ENCODE assay signal across 21 mouse cellular contexts in the genomic region with DNA sequence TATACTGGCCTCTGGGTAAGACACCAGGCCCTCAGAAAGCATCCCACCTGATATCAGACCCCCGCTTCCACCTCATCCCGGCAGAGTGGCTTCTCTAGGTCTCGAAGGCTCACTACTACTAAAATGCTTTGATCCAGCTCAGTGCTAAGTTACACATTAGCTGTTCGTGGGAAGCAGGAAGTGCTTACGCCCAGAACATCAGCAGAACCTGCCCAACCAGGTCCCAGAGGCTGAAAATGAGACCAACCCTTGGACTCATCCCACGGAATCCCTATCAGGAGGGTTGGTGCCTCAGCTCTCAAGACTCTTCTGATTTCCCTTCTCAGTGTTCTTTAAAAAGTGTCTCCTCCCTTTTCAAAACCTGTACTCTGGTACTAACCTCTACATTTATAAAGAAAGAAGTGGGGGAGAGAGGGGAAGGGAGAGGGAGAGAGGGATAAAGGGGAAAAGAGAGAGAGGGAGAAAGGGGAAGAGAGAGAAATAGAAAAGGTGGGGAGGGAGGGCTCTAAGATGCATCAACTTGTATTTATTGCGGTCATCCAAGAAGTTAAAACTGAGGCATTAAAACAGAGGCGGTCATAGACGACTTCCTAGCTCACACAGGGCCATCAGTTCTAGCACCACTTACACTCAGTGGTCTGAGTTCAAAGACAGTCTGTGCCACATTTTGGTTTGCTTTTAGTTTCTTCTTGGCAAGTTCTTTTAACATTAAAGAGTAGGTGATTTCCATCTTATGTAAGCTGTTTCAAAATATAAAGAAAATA. TPM values are rescaled to one million over a fixed set of nuclear protein-coding genes. Genes with fewer than 3 reads are reported as not detected.
A peak's percentile ranks its signal among the peaks of the same experiment; 100 is the strongest.
DNase-seq lines count a peak whose midpoint lies in the region; ATAC-seq and TF ChIP-seq lines count a peak whose summit lies in the region.
"Had no signal": no experiment of that assay in that cellular context is flagged by ENCODE, and none has a peak within 500 bp of the region (broad histone marks: within the 10 kb centered on the region; RNA-seq: fewer than 3 reads in every experiment).

No protein-coding gene starts in this region.

- no peaks in the 10 kb centered on the region for H3K9me3 ChIP-seq in intestine, embryonic 15.5 days
- no peaks in the 10 kb centered on the region for H3K9me3 ChIP-seq in kidney, embryonic 16.5 days (ENCODE audit: low read length)
- no peaks in the 10 kb centered on the region for H3K9me3 ChIP-seq in hindbrain, postnatal 0 days (ENCODE audit: low read length)
- H3K9me3 ChIP-seq: heart, embryonic 15.5 days; midbrain, embryonic 13.5 days; neural tube, embryonic 15.5 days had no signal

- no peaks in the 10 kb centered on the region for H3K27me3 ChIP-seq in heart, adult 2 months (ENCODE audit: control insufficient read depth, insufficient read depth, low read length)
- H3K27me3 ChIP-seq in intestine, embryonic 15.5 days (replicated peaks): no peaks in the 10 kb centered on the region
- no peaks in the 10 kb centered on the region for H3K27me3 ChIP-seq in kidney, embryonic 16.5 days (ENCODE audit: insufficient read depth, low read length)
- H3K27me3 ChIP-seq in small intestine, adult 2 months (ENCODE audit: control insufficient read depth, insufficient read depth, low read length): no peaks in the 10 kb centered on the region
- H3K27me3 ChIP-seq in hindbrain, postnatal 0 days (ENCODE audit: insufficient read depth, low read length): no peaks in the 10 kb centered on the region
- H3K27me3 ChIP-seq: heart, embryonic 15.5 days; midbrain, embryonic 13.5 days; neural tube, embryonic 15.5 days had no signal

- peak; percentile 97 for ATAC-seq in intestine, embryonic 15.5 days
- ATAC-seq in kidney, embryonic 16.5 days (ENCODE audit: low FRiP score, low TSS enrichment): peak; percentile 64; the same call in 1 of the 2 replicates
- ATAC-seq in hindbrain, postnatal 0 days: no peak
- ATAC-seq: CD4-positive, CD25-positive, alpha-beta regulatory T cell, adult 4 months; inflammation-experienced regulatory T-cells, adult 6 months; midbrain, embryonic 13.5 days had no signal

- H3K4me1 ChIP-seq in heart, adult 2 months (ENCODE audit: control insufficient read depth, insufficient read depth, low read length): no peaks in the 10 kb centered on the region
- no peaks in the 10 kb centered on the region for H3K4me1 ChIP-seq in intestine, embryonic 15.5 days (replicated peaks)
- H3K4me1 ChIP-seq in kidney, embryonic 16.5 days (ENCODE audit: insufficient read depth, low read length): no peaks in the 10 kb centered on the region
- peaks cover 9% of the 10 kb centered on the region; the same call in 1 of the 2 replicates for H3K4me1 ChIP-seq in small intestine, adult 2 months (ENCODE audit: control insufficient read depth, insufficient read depth, insufficient read length, low read length)
- H3K4me1 ChIP-seq in hindbrain, postnatal 0 days (ENCODE audit: insufficient read depth, low read length): no peaks in the 10 kb centered on the region
- H3K4me1 ChIP-seq: heart, embryonic 15.5 days had no signal

- H3K79me2 ChIP-seq in heart, adult 2 months (replicated peaks; ENCODE audit: control insufficient read depth, insufficient read depth, low read length): no peaks in the 10 kb centered on the region

- no peaks in the 10 kb centered on the region for H3K36me3 ChIP-seq in heart, adult 2 months (ENCODE audit: control insufficient read depth, insufficient read depth, low read length)
- H3K36me3 ChIP-seq in intestine, embryonic 15.5 days: no peaks in the 10 kb centered on the region
- H3K36me3 ChIP-seq in kidney, embryonic 16.5 days (ENCODE audit: insufficient read depth, low read length): no peaks in the 10 kb centered on the region
- H3K36me3 ChIP-seq in small intestine, adult 2 months (ENCODE audit: control insufficient read depth, insufficient read depth, low read length): 0 out of 2 replicates have a peak, but pooled peaks cover 2% of the 10 kb centered on the region
- H3K36me3 ChIP-seq in hindbrain, postnatal 0 days (ENCODE audit: insufficient read depth, low read length): no peaks in the 10 kb centered on the region
- H3K36me3 ChIP-seq: heart, embryonic 15.5 days; midbrain, embryonic 13.5 days; neural tube, embryonic 15.5 days had no signal

- no peak for TF ChIP-seq EP300 in heart, adult 2 months (IDR thresholded peaks at IDR 0.05; ENCODE audit: insufficient read depth, low read depth, low read length)

- no peak for TF ChIP-seq CTCF in heart, adult 2 months (IDR thresholded peaks at IDR 0.05)
- TF ChIP-seq CTCF in small intestine, adult 2 months (IDR thresholded peaks at IDR 0.05; ENCODE audit: extremely low read depth, insufficient read length, insufficient replicate concordance, low read depth, low read length): no peak
- TF ChIP-seq CTCF in hindbrain, postnatal 0 days (IDR thresholded peaks at IDR 0.05; ENCODE audit: low read depth): no peak

- TF ChIP-seq POLR2A in heart, adult 2 months (IDR thresholded peaks at IDR 0.05; ENCODE audit: insufficient read depth, low read depth, low read length): no peak
- no peak for TF ChIP-seq POLR2A in small intestine, adult 2 months (IDR thresholded peaks at IDR 0.05; ENCODE audit: low read depth, low read length)

- no peak overlapping the region for H3K4me3 ChIP-seq in heart, adult 2 months
- H3K4me3 ChIP-seq in intestine, embryonic 15.5 days (replicated peaks): no peak overlapping the region
- H3K4me3 ChIP-seq in kidney, embryonic 16.5 days (ENCODE audit: low read length): no peak overlapping the region
- no peak overlapping the region for H3K4me3 ChIP-seq in small intestine, adult 2 months (ENCODE audit: low read depth, low read length)
- H3K4me3 ChIP-seq in hindbrain, postnatal 0 days (ENCODE audit: low read length): no peak overlapping the region
- H3K4me3 ChIP-seq: heart, embryonic 15.5 days; midbrain, embryonic 13.5 days; myocyte; neural tube, embryonic 15.5 days had no signal

- H3K27ac ChIP-seq in heart, adult 2 months: no peak overlapping the region
- H3K27ac ChIP-seq in intestine, embryonic 15.5 days: 0 out of 2 replicates have a peak overlapping the region, but pooled peaks have one; percentile 36
- H3K27ac ChIP-seq in kidney, embryonic 16.5 days (ENCODE audit: low read length): no peak overlapping the region
- peak overlapping the region; percentile 54 for H3K27ac ChIP-seq in small intestine, adult 2 months (ENCODE audit: insufficient read depth, low read depth, low read length)
- no peak overlapping the region for H3K27ac ChIP-seq in hindbrain, postnatal 0 days
- H3K27ac ChIP-seq: heart, embryonic 15.5 days; midbrain, embryonic 13.5 days; neural tube, embryonic 15.5 days had no signal

- H3K4me2 ChIP-seq in intestine, embryonic 15.5 days (replicated peaks): peak overlapping the region; percentile 28; the same call in 1 of the 2 replicates
- no peak overlapping the region for H3K4me2 ChIP-seq in kidney, embryonic 16.5 days (replicated peaks; ENCODE audit: low read depth, low read length)
- H3K4me2 ChIP-seq in hindbrain, postnatal 0 days (ENCODE audit: low read depth, low read length): no peak overlapping the region
- H3K4me2 ChIP-seq: heart, embryonic 15.5 days; lung, embryonic 14.5 days; midbrain, embryonic 13.5 days; neural tube, embryonic 15.5 days had no signal

- WGBS in heart, adult 2 months: 82% methylated on average over 9 of the region's 9 CpGs
- 58% methylated on average over 9 of the region's 9 CpGs for WGBS in intestine, embryonic 15.5 days
- WGBS in kidney, embryonic 16.5 days: 56% methylated on average over 9 of the region's 9 CpGs
- WGBS in small intestine, adult 2 months: 28% methylated on average over 9 of the region's 9 CpGs
- 90% methylated on average over 9 of the region's 9 CpGs for WGBS in hindbrain, postnatal 0 days

- H3K9ac ChIP-seq in heart, adult 2 months (ENCODE audit: low read depth, low read length): no peak overlapping the region
- H3K9ac ChIP-seq in intestine, embryonic 15.5 days: no peak overlapping the region
- no peak overlapping the region for H3K9ac ChIP-seq in kidney, embryonic 16.5 days (replicated peaks; ENCODE audit: low read length)
- H3K9ac ChIP-seq in hindbrain, postnatal 0 days (replicated peaks; ENCODE audit: low read length): no peak overlapping the region
- H3K9ac ChIP-seq: heart, embryonic 15.5 days; lung, embryonic 14.5 days; midbrain, embryonic 13.5 days; neural tube, embryonic 15.5 days had no signal

- intact Hi-C loops in heart, adult 2 months (cut with DNase I): no loop called here

- peak; percentile 85 for DNase-seq in heart, adult 11 months
- no peak for DNase-seq in heart, adult 2 months
- no peak for DNase-seq in hindbrain, postnatal 0 days (ENCODE audit: low spot score)
- no peak for DNase-seq in frontal cortex, postnatal 14 days (ENCODE audit: low spot score in 2 of 2)
- DNase-seq in layer of hippocampus, adult 8-10 months (ENCODE audit: low spot score in 2 of 2): no peak
- DNase-seq: adrenal gland, adult 2 months; cerebellum, adult 9-11 months; layer of hippocampus, postnatal 36 days; liver; lung, embryonic 14.5 days; spleen, adult 18-20 months; thymus, postnatal 25 days had no signal

RNA-seq across cellular contexts. Expression of gene Abhd12, which starts 45.6 kb away (rescaled TPM):
- total RNA-seq in heart, adult 2 months (2021): 10 to 100 TPM; 47.7 to 51.2 TPM
- polyA plus RNA-seq in heart, adult 2 months (2012; rRNA removed): 37.6 and 53.7 TPM in 2 replicates
- polyA plus RNA-seq in intestine, embryonic 15.5 days (2015; fragmentation: Nextera tagmentation; extraction: Ambion mirVana): 52.5 and 53.3 TPM in 2 replicates
- 71.0 and 74.1 TPM in 2 replicates for polyA plus RNA-seq in kidney, embryonic 16.5 days (2015; fragmentation: Nextera tagmentation; extraction: Ambion mirVana)
- 61.1 and 85.9 TPM in 2 replicates for polyA plus RNA-seq in small intestine, adult 2 months (2012; rRNA removed)
- total RNA-seq in hindbrain, postnatal 0 days (2014; rRNA removed): 158 and 167 TPM in 2 replicates
- 161 and 164 TPM in 2 replicates for polyA plus RNA-seq in hindbrain, postnatal 0 days (2015; fragmentation: Nextera tagmentation; extraction: Ambion mirVana)
- 100 to 1,000 TPM; 331 to 348 (median 335) TPM for total RNA-seq in layer of hippocampus, adult 8-10 months (2022)

RNA-seq across cellular contexts. Expression of gene Gins1, which starts 46.3 kb away (rescaled TPM):
- 1 to 10 TPM; 3.3 to 5.5 TPM for total RNA-seq in heart, adult 2 months (2021)
- 1.8 and 2.1 TPM in 2 replicates for polyA plus RNA-seq in heart, adult 2 months (2012; rRNA removed)
- 28.1 and 32.4 TPM in 2 replicates for polyA plus RNA-seq in intestine, embryonic 15.5 days (2015; fragmentation: Nextera tagmentation; extraction: Ambion mirVana)
- polyA plus RNA-seq in kidney, embryonic 16.5 days (2015; fragmentation: Nextera tagmentation; extraction: Ambion mirVana): 41.6 and 43.3 TPM in 2 replicates
- 0.66 and 1.0 TPM in 2 replicates for polyA plus RNA-seq in small intestine, adult 2 months (2012; rRNA removed)
- total RNA-seq in hindbrain, postnatal 0 days (2014; rRNA removed): 5.4 and 8.6 TPM in 2 replicates
- 12.7 and 14.9 TPM in 2 replicates for polyA plus RNA-seq in hindbrain, postnatal 0 days (2015; fragmentation: Nextera tagmentation; extraction: Ambion mirVana)
- total RNA-seq in layer of hippocampus, adult 8-10 months (2022): 1 to 10 TPM in 3 of 4 experiments, under 1 TPM in 1; 0.81 to 3.7 (median 1.4) TPM

Comparison
In these comparisons a context has a peak if more than half of its experiments do, and no peak if none do; other contexts are left out.
1. H3K27ac ChIP-seq: peak in intestine, embryonic 15.5 days (single experiment) and small intestine, adult 2 months (single experiment); none in heart, adult 2 months (single experiment), kidney, embryonic 16.5 days (single experiment) and hindbrain, postnatal 0 days (single experiment).